Mouse (Mus musculus) gonadal fat pad, adult 2 months (tissue): ENCODE results near the gene Hjurp. TPM values are rescaled to one million over a fixed set of nuclear protein-coding genes. Genes with fewer than 3 reads are reported as not detected.

Source experiments
- DNase-seq: peaks from one replicate; pipeline ENCODE4 v3.0.0-alpha.2; 2012; ENCODE audit warnings: low read depth
- polyA plus RNA-seq: library from polyadenylated mRNA; depleted of rRNA; stranded (reverse); fragments of >200 nt; gene quantifications from 2 replicates; pipeline ENCODE4 v1.2.3, GENCODE M21; 2012

Gene Hjurp
- polyA plus RNA-seq, 1 experiment: 67.1 TPM

- DNase-seq: no peak
These were observed 16.6 kb downstream of the Hjurp start for GRCm38 (mm10) chr1:88260604-88261377.

- DNase-seq: no peak
These were observed 17.3 kb downstream of the Hjurp start for GRCm38 (mm10) chr1:88260114-88260513.

GRCm38 (mm10) chr1:88259643-88260024, 17.8 kb downstream of the Hjurp start:
- no peak for DNase-seq

GRCm38 (mm10) chr1:88258881-88259642, 18.4 kb downstream of the Hjurp start:
- DNase-seq: no peak

GRCm38 (mm10) chr1:88258361-88258760, 19.1 kb downstream of the Hjurp start:
- DNase-seq: no peak

- no peak for DNase-seq
These were observed 19.8 kb downstream of the Hjurp start for GRCm38 (mm10) chr1:88257681-88258080.

- no peak for DNase-seq
These were observed 20.4 kb downstream of the Hjurp start for GRCm38 (mm10) chr1:88256886-88257663.

GRCm38 (mm10) chr1:88255989-88256754, 21.3 kb downstream of the Hjurp start:
- no peak for DNase-seq

GRCm38 (mm10) chr1:88255466-88255857, 22.0 kb downstream of the Hjurp start:
- no peak for DNase-seq

- DNase-seq: no peak
These were observed 22.5 kb downstream of the Hjurp start for GRCm38 (mm10) chr1:88254793-88255465.

GRCm38 (mm10) chr1:88253540-88253939, 23.9 kb downstream of the Hjurp start:
- no peak for DNase-seq

GRCm38 (mm10) chr1:88253106-88253505, 24.3 kb downstream of the Hjurp start:
- DNase-seq: no peak

- no peak for DNase-seq
These were observed 27.4 kb downstream of the Hjurp start for GRCm38 (mm10) chr1:88250023-88250422.

- no peak for DNase-seq
These were observed 27.8 kb downstream of the Hjurp start for GRCm38 (mm10) chr1:88249596-88249995.

- DNase-seq: no peak
These were observed 28.8 kb downstream of the Hjurp start for GRCm38 (mm10) chr1:88248658-88249057.

GRCm38 (mm10) chr1:88247660-88248059, 29.8 kb downstream of the Hjurp start:
- DNase-seq: no peak

GRCm38 (mm10) chr1:88246386-88246785, 31.0 kb downstream of the Hjurp start:
- no peak for DNase-seq

GRCm38 (mm10) chr1:88245881-88246280, 31.6 kb downstream of the Hjurp start:
- no peak for DNase-seq

- no peak for DNase-seq
These were observed 33.6 kb downstream of the Hjurp start for GRCm38 (mm10) chr1:88243861-88244260.

GRCm38 (mm10) chr1:88240579-88240978, 36.9 kb downstream of the Hjurp start:
- DNase-seq: no peak

- no peak for DNase-seq
These were observed 37.4 kb downstream of the Hjurp start for GRCm38 (mm10) chr1:88240072-88240471.
